Mouse (Mus musculus): ENCODE data around the gene Dnmt1.

GRCm38 (mm10) chr9:20877118-20878040 lies 82.3 kb downstream of the Dnmt1 start:
- TF ChIP-seq CTCF (IDR thresholded peaks at IDR 0.05; ENCODE audit: control insufficient read depth, insufficient read depth, insufficient replicate concordance, low read depth, low read length) (no peak), POLR2A (IDR thresholded peaks at IDR 0.05; ENCODE audit: control insufficient read depth, low read depth, low read length) (no peak)
